Mouse (Mus musculus): ENCODE measurements around the gene Ppm1k. TPM values are rescaled to one million over a fixed set of nuclear protein-coding genes. Genes with fewer than 3 reads are reported as not detected.
"Not testable (repeated sequence)": the region's sequence is repeated elsewhere in the genome, so short reads cannot be mapped to it uniquely, and the experiment has no call there.

The Ppm1k gene
- polyA plus RNA-seq, 1 experiment from 2014 or later, result 7.6 TPM

- Histone ChIP-seq H3K4me1 (replicated peaks; ENCODE audit: control insufficient read depth, insufficient read depth, low read length) (no peaks in the 10 kb centered on the region), H3K9ac (ENCODE audit: low read length) (no peak overlapping the region), H3K27me3 (ENCODE audit: control insufficient read depth, insufficient read depth, low read depth, low read length) (no peaks in the 10 kb centered on the region), H3K36me3 (ENCODE audit: control insufficient read depth, insufficient read depth, low read length) (peaks cover 10% of the 10 kb centered on the region), H3K9me3 (ENCODE audit: control insufficient read depth, low read length) (no peaks in the 10 kb centered on the region), H3K4me3 (ENCODE audit: low read length) (no peak overlapping the region), H3K4me2 (ENCODE audit: low read depth, low read length) (no peak overlapping the region), H3K27ac (ENCODE audit: low read length) (no peak overlapping the region)
- 25% methylated on average over 4 of the region's 4 CpGs for WGBS
- no peak for ATAC-seq (ENCODE audit: low read depth)
Measured at GRCm38 (mm10) chr6:57514035-57514374, 21.3 kb downstream of the Ppm1k start.

GRCm38 (mm10) chr6:57513351-57514034 is 21.8 kb downstream of the Ppm1k start:
- H3K36me3 ChIP-seq (ENCODE audit: control insufficient read depth, insufficient read depth, low read length), result peaks cover 9% of the 10 kb centered on the region
- H3K9ac ChIP-seq (ENCODE audit: low read length), result no peak overlapping the region
- H3K27me3 ChIP-seq (ENCODE audit: control insufficient read depth, insufficient read depth, low read depth, low read length), result no peaks in the 10 kb centered on the region
- no peaks in the 10 kb centered on the region for H3K4me1 ChIP-seq (replicated peaks; ENCODE audit: control insufficient read depth, insufficient read depth, low read length)
- H3K4me2 ChIP-seq (ENCODE audit: low read depth, low read length), result no peak overlapping the region
- no peaks in the 10 kb centered on the region for H3K9me3 ChIP-seq (ENCODE audit: control insufficient read depth, low read length)
- no peak overlapping the region for H3K27ac ChIP-seq (ENCODE audit: low read length)
- H3K4me3 ChIP-seq (ENCODE audit: low read length), result no peak overlapping the region
- 44% methylated on average over 7 of the region's 7 CpGs for WGBS
- no peak for ATAC-seq (ENCODE audit: low read depth)

GRCm38 (mm10) chr6:57511899-57512298 is 23.4 kb downstream of the Ppm1k start:
- Histone ChIP-seq H3K4me3 (ENCODE audit: low read length) (no peak overlapping the region), H3K27ac (ENCODE audit: low read length) (no peak overlapping the region), H3K36me3 (ENCODE audit: control insufficient read depth, insufficient read depth, low read length) (peaks cover 9% of the 10 kb centered on the region), H3K9me3 (ENCODE audit: control insufficient read depth, low read length) (no peaks in the 10 kb centered on the region), H3K4me2 (ENCODE audit: low read depth, low read length) (no peak overlapping the region), H3K9ac (ENCODE audit: low read length) (no peak overlapping the region), H3K27me3 (ENCODE audit: control insufficient read depth, insufficient read depth, low read depth, low read length) (no peaks in the 10 kb centered on the region), H3K4me1 (replicated peaks; ENCODE audit: control insufficient read depth, insufficient read depth, low read length) (no peaks in the 10 kb centered on the region)
- 87% methylated on average over 5 of the region's 5 CpGs for WGBS
- no peak for ATAC-seq (ENCODE audit: low read depth)

GRCm38 (mm10) chr6:57503662-57504379 is 31.4 kb downstream of the Ppm1k start:
- Histone ChIP-seq H3K4me2 (ENCODE audit: low read depth, low read length) (no peak overlapping the region), H3K9ac (ENCODE audit: low read length) (no peak overlapping the region), H3K4me1 (replicated peaks; ENCODE audit: control insufficient read depth, insufficient read depth, low read length) (no peaks in the 10 kb centered on the region), H3K4me3 (ENCODE audit: low read length) (no peak overlapping the region), H3K27ac (ENCODE audit: low read length) (no peak overlapping the region), H3K9me3 (ENCODE audit: control insufficient read depth, low read length) (no peaks in the 10 kb centered on the region), H3K27me3 (ENCODE audit: control insufficient read depth, insufficient read depth, low read depth, low read length) (no peaks in the 10 kb centered on the region), H3K36me3 (ENCODE audit: control insufficient read depth, insufficient read depth, low read length) (no peaks in the 10 kb centered on the region)
- WGBS, result no CpG with 5 or more reads among the region's 3 CpGs
- ATAC-seq (ENCODE audit: low read depth), result no peak

GRCm38 (mm10) chr6:57499209-57499608 is 36.1 kb downstream of the Ppm1k start:
- H3K27ac ChIP-seq (ENCODE audit: low read length), result no peak overlapping the region
- ATAC-seq (ENCODE audit: low read depth), result no peak
- 35% methylated on average over 2 of the region's 2 CpGs for WGBS
- no peak overlapping the region for H3K9ac ChIP-seq (ENCODE audit: low read length)
- H3K4me2 ChIP-seq (ENCODE audit: low read depth, low read length), result no peak overlapping the region
- H3K9me3 ChIP-seq (ENCODE audit: control insufficient read depth, low read length), result no peaks in the 10 kb centered on the region
- no peaks in the 10 kb centered on the region for H3K36me3 ChIP-seq (ENCODE audit: control insufficient read depth, insufficient read depth, low read length)
- no peaks in the 10 kb centered on the region for H3K27me3 ChIP-seq (ENCODE audit: control insufficient read depth, insufficient read depth, low read depth, low read length)
- no peaks in the 10 kb centered on the region for H3K4me1 ChIP-seq (replicated peaks; ENCODE audit: control insufficient read depth, insufficient read depth, low read length)
- no peak overlapping the region for H3K4me3 ChIP-seq (ENCODE audit: low read length)

GRCm38 (mm10) chr6:57468161-57468560 is 67.1 kb downstream of the Ppm1k start:
- ATAC-seq (ENCODE audit: low read depth); H3K27ac ChIP-seq (ENCODE audit: low read length); H3K4me1 ChIP-seq (replicated peaks; ENCODE audit: control insufficient read depth, insufficient read depth, low read length); H3K36me3 ChIP-seq (ENCODE audit: control insufficient read depth, insufficient read depth, low read length); H3K9ac ChIP-seq (ENCODE audit: low read length); H3K9me3 ChIP-seq (ENCODE audit: control insufficient read depth, low read length); H3K4me3 ChIP-seq (ENCODE audit: low read length); H3K4me2 ChIP-seq (ENCODE audit: low read depth, low read length); H3K27me3 ChIP-seq (ENCODE audit: control insufficient read depth, insufficient read depth, low read depth, low read length): not testable (repeated sequence)
- 16% methylated on average over 3 of the region's 3 CpGs for WGBS

Other genes starting within 250 kb of the Ppm1k start
- not detected in 2 replicates for gene Vmn1r16, start 206.0 kb downstream of the Ppm1k start, polyA plus RNA-seq (2015; fragmentation: Nextera tagmentation; extraction: Ambion mirVana)
- not detected in 2 replicates for gene Vmn1r17, start 171.7 kb downstream of the Ppm1k start, polyA plus RNA-seq (2015; fragmentation: Nextera tagmentation; extraction: Ambion mirVana)
- gene Vmn1r18, start 139.7 kb downstream of the Ppm1k start, polyA plus RNA-seq (2015; fragmentation: Nextera tagmentation; extraction: Ambion mirVana), result not detected in 2 replicates
- not detected in 2 replicates for gene Vmn1r19, start 131.7 kb downstream of the Ppm1k start, polyA plus RNA-seq (2015; fragmentation: Nextera tagmentation; extraction: Ambion mirVana)
- 0.08 TPM in 1 of 2 replicates, not detected in the other for gene Vmn1r20, start 106.5 kb downstream of the Ppm1k start, polyA plus RNA-seq (2015; fragmentation: Nextera tagmentation; extraction: Ambion mirVana)
- 3.8 and 4.4 TPM in 2 replicates for gene Herc6, start 45.5 kb upstream of the Ppm1k start, polyA plus RNA-seq (2015; fragmentation: Nextera tagmentation; extraction: Ambion mirVana)
- gene Pyurf, start 156.6 kb upstream of the Ppm1k start, polyA plus RNA-seq (2015; fragmentation: Nextera tagmentation; extraction: Ambion mirVana), result 15.2 and 15.3 TPM in 2 replicates
- 25.0 and 28.1 TPM in 2 replicates for gene Lancl2, start 167.1 kb upstream of the Ppm1k start, polyA plus RNA-seq (2015; fragmentation: Nextera tagmentation; extraction: Ambion mirVana)

Data from lung, embryonic 16.5 days (tissue).